Mouse (Mus musculus) hindbrain, embryonic 11.5 days (tissue): ENCODE data around the gene Rtl3. TPM values are rescaled to one million over a fixed set of nuclear protein-coding genes. Genes with fewer than 3 reads are reported as not detected.

Experiments
- ATAC-seq: fragments of 200-750 bp; cut with Nextera tagmentation; 2 replicates; pipeline ENCODE4 v1.8.0; 2017; ENCODE audit warnings: mild to moderate bottlenecking, moderate TSS enrichment, moderate library complexity; ENCODE audit not compliant: low FRiP score
- DNase-seq: peaks from one replicate; pipeline ENCODE4 v3.0.0-alpha.2; 2015; ENCODE audit warnings: low spot score
- H3K27ac ChIP-seq: fragments of 300-500 bp; sonication (generic); 2 replicates; pipeline ENCODE4 v1.5.1; 2014; ENCODE audit warnings: mild to moderate bottlenecking, low read depth, low read length
- H3K27me3 ChIP-seq: fragments of 300-500 bp; sonication (generic); 2 replicates; pipeline ENCODE4 v1.6.1; 2014; ENCODE audit warnings: mild to moderate bottlenecking, low read length, moderate library complexity, mixed read lengths; ENCODE audit not compliant: control insufficient read depth, insufficient read depth
- H3K36me3 ChIP-seq: fragments of 300-500 bp; sonication (generic); 2 replicates; pipeline ENCODE4 v1.6.1; 2014; ENCODE audit warnings: mild to moderate bottlenecking, low read length, moderate library complexity, mixed read lengths; ENCODE audit not compliant: control insufficient read depth, insufficient read depth
- H3K4me1 ChIP-seq: fragments of 300-500 bp; sonication (generic); replicated peaks from 2 replicates; pipeline ENCODE4 v1.6.1; 2014; ENCODE audit warnings: low read length, mixed read lengths; ENCODE audit not compliant: control insufficient read depth, insufficient read depth
- H3K4me2 ChIP-seq: fragments of 300-500 bp; sonication (generic); replicated peaks from 2 replicates; pipeline ENCODE4 v1.6.1; 2014; ENCODE audit warnings: mild to moderate bottlenecking, low read depth, low read length
- H3K4me3 ChIP-seq: fragments of 300-500 bp; sonication (generic); 2 replicates; pipeline ENCODE4 v1.5.1; 2014; ENCODE audit warnings: low read depth, low read length
- H3K9ac ChIP-seq: fragments of 300-500 bp; sonication (generic); 2 replicates; pipeline ENCODE4 v1.6.1; 2014; ENCODE audit warnings: low read depth, low read length
- H3K9me3 ChIP-seq: fragments of 300-500 bp; sonication (generic); 2 replicates; pipeline ENCODE4 v1.6.1; 2016; ENCODE audit warnings: low read length; ENCODE audit not compliant: control insufficient read depth
- WGBS: fragments of 180-500 bp; shearing (Covaris S2); extraction: QIAGEN DNeasy Blood & Tissue Kit; methylation state at CpG from one replicate; pipeline ENCODE4 v1.1.7; 2014; 5-methylcytosine and 5-hydroxymethylcytosine counted together
- polyA plus RNA-seq: library from polyadenylated mRNA; unstranded; fragments of >200 nt; fragmentation: Nextera tagmentation; extraction: Ambion mirVana; gene quantifications from 2 replicates; pipeline ENCODE4 v1.2.1, GENCODE M21; 2014

Rtl3 gene
- polyA plus RNA-seq, result 1.4 and 1.6 TPM in 2 replicates

- H3K27ac ChIP-seq, result no peak within 1 kb of the TSS
- DNase-seq (no peak), ATAC-seq (no peak)
- H3K4me1 ChIP-seq, result no peaks in the 10 kb centered on the region
- no peaks in the 10 kb centered on the region for H3K9me3 ChIP-seq
- H3K4me3 ChIP-seq, result no peak within 1 kb of the TSS
- 77% methylated on average over 7 of the region's 7 CpGs for WGBS
- no peaks in the 10 kb centered on the region for H3K36me3 ChIP-seq
- H3K9ac ChIP-seq, result no peak within 1 kb of the TSS
- H3K4me2 ChIP-seq, result no peak within 1 kb of the TSS
- H3K27me3 ChIP-seq, result no peaks in the 10 kb centered on the region
Observed at GRCm38 (mm10) chrX:106840409-106840808, at the start of gene Rtl3. Gene Rtl3 (minus strand): TSS chrX:106840644.

GRCm38 (mm10) chrX:106872315-106872714, 31.9 kb upstream of the Rtl3 start:
- Histone ChIP-seq H3K36me3 (no peaks in the 10 kb centered on the region), H3K4me3 (no peak overlapping the region), H3K4me2 (no peak overlapping the region), H3K27ac (no peak overlapping the region), H3K27me3 (no peaks in the 10 kb centered on the region; the same call in 1 of the 2 replicates), H3K4me1 (no peaks in the 10 kb centered on the region), H3K9me3 (no peaks in the 10 kb centered on the region), H3K9ac (no peak overlapping the region)
- ATAC-seq (no peak), DNase-seq (no peak)
- 65% methylated on average over 4 of the region's 4 CpGs for WGBS

- whole genome bisulfite sequencing, result 48% methylated on average over 3 of the region's 3 CpGs
- Histone ChIP-seq H3K4me2 (no peak overlapping the region), H3K9me3 (no peaks in the 10 kb centered on the region), H3K9ac (no peak overlapping the region), H3K36me3 (no peaks in the 10 kb centered on the region), H3K4me1 (no peaks in the 10 kb centered on the region), H3K27ac (no peak overlapping the region), H3K27me3 (no peaks in the 10 kb centered on the region; the same call in 1 of the 2 replicates), H3K4me3 (no peak overlapping the region)
- ATAC-seq (no peak), DNase-seq (no peak)
Observed at GRCm38 (mm10) chrX:106871894-106872293, 31.4 kb upstream of the Rtl3 start.

- Histone ChIP-seq H3K36me3 (no peaks in the 10 kb centered on the region), H3K4me1 (no peaks in the 10 kb centered on the region), H3K27ac (no peak overlapping the region), H3K27me3 (no peaks in the 10 kb centered on the region; the same call in 1 of the 2 replicates), H3K4me2 (no peak overlapping the region), H3K4me3 (no peak overlapping the region), H3K9ac (no peak overlapping the region), H3K9me3 (no peaks in the 10 kb centered on the region)
- DNase-seq, result no peak
- ATAC-seq, result no peak
- WGBS, result 84% methylated on average over 3 of the region's 3 CpGs
Observed at GRCm38 (mm10) chrX:106871426-106871825, 31.0 kb upstream of the Rtl3 start.

GRCm38 (mm10) chrX:106853523-106854300, 13.3 kb upstream of the Rtl3 start:
- no peak overlapping the region for H3K9ac ChIP-seq
- no peaks in the 10 kb centered on the region for H3K27me3 ChIP-seq
- no peak overlapping the region for H3K4me3 ChIP-seq
- no peak overlapping the region for H3K4me2 ChIP-seq
- no peaks in the 10 kb centered on the region for H3K36me3 ChIP-seq
- no peaks in the 10 kb centered on the region for H3K9me3 ChIP-seq
- DNase-seq, result no peak
- no peaks in the 10 kb centered on the region for H3K4me1 ChIP-seq
- WGBS, result 91% methylated on average over 3 of the region's 3 CpGs
- ATAC-seq, result no peak
- no peak overlapping the region for H3K27ac ChIP-seq

GRCm38 (mm10) chrX:106839591-106839990, 853 bp downstream of the Rtl3 start:
- DNase-seq, result no peak
- Histone ChIP-seq H3K4me2 (no peak overlapping the region), H3K27ac (no peak overlapping the region), H3K36me3 (no peaks in the 10 kb centered on the region), H3K27me3 (no peaks in the 10 kb centered on the region), H3K9me3 (no peaks in the 10 kb centered on the region), H3K4me1 (no peaks in the 10 kb centered on the region), H3K4me3 (no peak overlapping the region), H3K9ac (no peak overlapping the region)
- no peak for ATAC-seq
- 63% methylated on average over 5 of the region's 5 CpGs for WGBS

- no peaks in the 10 kb centered on the region for H3K27me3 ChIP-seq
- ATAC-seq (no peak), DNase-seq (no peak)
- no peak overlapping the region for H3K9ac ChIP-seq
- no peaks in the 10 kb centered on the region for H3K4me1 ChIP-seq
- 81% methylated on average over 1 of the region's 1 CpGs for WGBS
- no peaks in the 10 kb centered on the region for H3K36me3 ChIP-seq
- H3K27ac ChIP-seq, result no peak overlapping the region
- H3K4me3 ChIP-seq, result no peak overlapping the region
- no peaks in the 10 kb centered on the region for H3K9me3 ChIP-seq
- H3K4me2 ChIP-seq, result no peak overlapping the region
Observed at GRCm38 (mm10) chrX:106830494-106830893, 9.9 kb downstream of the Rtl3 start.

GRCm38 (mm10) chrX:106809560-106810226, 30.8 kb downstream of the Rtl3 start:
- 80% methylated on average over 7 of the region's 7 CpGs for WGBS
- no peaks in the 10 kb centered on the region for H3K9me3 ChIP-seq
- H3K4me3 ChIP-seq, result no peak overlapping the region

GRCm38 (mm10) chrX:106804387-106804786, 36.1 kb downstream of the Rtl3 start:
- H3K36me3 ChIP-seq, result no peaks in the 10 kb centered on the region
- 57% methylated on average over 2 of the region's 2 CpGs for WGBS
- no peak for ATAC-seq
- no peak overlapping the region for H3K27ac ChIP-seq
- H3K4me3 ChIP-seq, result no peak overlapping the region
- no peak overlapping the region for H3K4me2 ChIP-seq
- DNase-seq, result no peak
- no peaks in the 10 kb centered on the region for H3K9me3 ChIP-seq
- no peak overlapping the region for H3K9ac ChIP-seq
- H3K27me3 ChIP-seq, result no peaks in the 10 kb centered on the region
- no peaks in the 10 kb centered on the region for H3K4me1 ChIP-seq

More at GRCm38 (mm10) chrX:106809560-106810226, 30.8 kb downstream of the Rtl3 start:
- H3K4me1 ChIP-seq, result no peaks in the 10 kb centered on the region
- DNase-seq (no peak), ATAC-seq (no peak)
- H3K9ac ChIP-seq, result no peak overlapping the region
- no peaks in the 10 kb centered on the region for H3K27me3 ChIP-seq
- H3K4me2 ChIP-seq, result no peak overlapping the region
- H3K36me3 ChIP-seq, result no peaks in the 10 kb centered on the region
- no peak overlapping the region for H3K27ac ChIP-seq
